Mouse (Mus musculus) hindbrain, embryonic 14.5 days (tissue): ENCODE data around the gene Tmem101. TPM values are rescaled to one million over a fixed set of nuclear protein-coding genes. Genes with fewer than 3 reads are reported as not detected.
"Not testable (repeated sequence)": the region's sequence is repeated elsewhere in the genome, so short reads cannot be mapped to it uniquely, and the experiment has no call there.

Experiments
- ATAC-seq: fragments of 200-750 bp; cut with Nextera tagmentation; 2 replicates; pipeline ENCODE4 v1.8.0; 2017; ENCODE audit warnings: moderate number of reproducible peaks, mild to moderate bottlenecking, moderate TSS enrichment, moderate library complexity; ENCODE audit not compliant: low FRiP score
- DNase-seq: peaks from one replicate; pipeline ENCODE4 v3.0.0-alpha.2; 2015; ENCODE audit warnings: low spot score
- H3K27ac ChIP-seq: fragments of 300-500 bp; sonication (generic); 2 replicates; pipeline ENCODE4 v1.5.1; 2014; ENCODE audit warnings: mild to moderate bottlenecking, moderate library complexity
- H3K27me3 ChIP-seq: fragments of 300-500 bp; sonication (generic); 2 replicates; pipeline ENCODE4 v1.6.1; 2014; ENCODE audit warnings: mild to moderate bottlenecking, low read length, mixed read lengths; ENCODE audit not compliant: control insufficient read depth, insufficient read depth
- H3K36me3 ChIP-seq: fragments of 300-500 bp; sonication (generic); replicated peaks from 2 replicates; pipeline ENCODE4 v1.6.1; 2014; ENCODE audit not compliant: control insufficient read depth, insufficient read depth
- H3K4me1 ChIP-seq: fragments of 300-500 bp; sonication (generic); replicated peaks from 2 replicates; pipeline ENCODE4 v1.6.1; 2014; ENCODE audit warnings: antibody characterized with exemption, low read length, mixed read lengths; ENCODE audit not compliant: control insufficient read depth, insufficient read depth
- H3K4me2 ChIP-seq: fragments of 300-500 bp; sonication (generic); replicated peaks from 2 replicates; pipeline ENCODE4 v1.6.1; 2014; ENCODE audit warnings: mild to moderate bottlenecking, moderate library complexity
- H3K4me3 ChIP-seq: fragments of 300-500 bp; sonication (generic); replicated peaks from 2 replicates; pipeline ENCODE4 v1.5.1; 2014; ENCODE audit warnings: mild to moderate bottlenecking, low read length
- H3K9ac ChIP-seq: fragments of 300-500 bp; sonication (generic); 2 replicates; pipeline ENCODE4 v1.6.1; 2014
- H3K9me3 ChIP-seq: fragments of 300-500 bp; sonication (generic); 2 replicates; pipeline ENCODE4 v1.6.1; 2016; ENCODE audit warnings: low read length; ENCODE audit not compliant: control insufficient read depth
- WGBS: fragments of 180-500 bp; shearing (Covaris S2); extraction: QIAGEN DNeasy Blood & Tissue Kit; methylation state at CpG from one replicate; pipeline ENCODE4 v1.1.7; 2014; 5-methylcytosine and 5-hydroxymethylcytosine counted together
- polyA plus RNA-seq: library from polyadenylated mRNA; unstranded; fragments of >200 nt; fragmentation: Nextera tagmentation; extraction: Ambion mirVana; gene quantifications from 2 replicates; pipeline ENCODE4 v1.2.1, GENCODE M21; 2014

Gene Tmem101
- polyA plus RNA-seq, 1 experiment from 2014 or later: 35.0 TPM

- H3K9ac ChIP-seq: no peak overlapping the region
- no peak overlapping the region for H3K27ac ChIP-seq
- no peak overlapping the region for H3K4me2 ChIP-seq
- no peaks in the 10 kb centered on the region for H3K27me3 ChIP-seq
- ATAC-seq (no peak), DNase-seq (no peak)
- H3K4me3 ChIP-seq: no peak overlapping the region
- WGBS: 80% methylated on average over 5 of the region's 5 CpGs
- no peaks in the 10 kb centered on the region for H3K9me3 ChIP-seq
- peaks cover 9% of the 10 kb centered on the region; the same call in 1 of the 2 replicates for H3K4me1 ChIP-seq
- H3K36me3 ChIP-seq: peaks cover 32% of the 10 kb centered on the region
Observed at GRCm38 (mm10) chr11:102159781-102160180, 3.6 kb upstream of the Tmem101 start.

DNA sequence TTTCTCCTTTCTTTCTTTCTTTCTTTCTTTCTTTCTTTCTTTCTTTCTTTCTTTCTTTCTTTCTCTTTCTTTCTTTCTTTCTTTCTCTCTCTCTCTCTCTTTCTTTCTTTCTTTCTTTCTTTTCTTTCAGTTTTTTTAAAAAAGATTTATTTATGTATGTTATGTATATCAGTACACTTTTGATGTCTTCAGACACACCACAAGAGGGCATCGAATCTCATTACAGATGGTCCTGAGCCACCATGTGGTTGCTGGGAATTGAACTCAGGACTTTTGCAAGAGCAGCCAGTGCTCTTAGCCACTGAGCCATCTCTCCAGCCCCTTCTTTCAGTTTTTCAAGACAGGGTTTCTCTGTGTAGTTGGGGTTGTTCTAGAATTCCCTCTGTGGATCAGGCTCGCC, 1.8 kb upstream of the Tmem101 start:
- H3K4me1 ChIP-seq, H3K27me3 ChIP-seq, DNase-seq, H3K27ac ChIP-seq, H3K4me3 ChIP-seq, H3K9ac ChIP-seq, H3K4me2 ChIP-seq, H3K9me3 ChIP-seq, ATAC-seq: not testable (repeated sequence)
- WGBS: 89% methylated on average over 2 of the region's 2 CpGs
- H3K36me3 ChIP-seq: peaks cover 24% of the 10 kb centered on the region

DNA sequence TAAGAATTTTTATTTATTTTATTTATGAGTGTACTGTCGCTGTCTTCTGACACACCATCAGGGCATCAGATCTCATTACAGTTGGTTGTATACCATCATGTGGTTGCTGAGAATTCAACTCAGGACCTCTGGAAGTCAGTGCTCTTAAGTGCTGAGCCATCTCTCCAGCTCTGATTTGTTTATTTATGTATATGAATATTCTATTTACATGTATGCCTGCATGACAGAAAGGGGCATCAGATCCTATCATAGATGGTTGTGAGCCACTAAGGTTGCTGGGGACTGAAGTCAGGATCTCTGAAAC, 534 bp upstream of the Tmem101 start:
- peak; percentile 43; the same call in 1 of the 2 replicates for ATAC-seq
- H3K4me2 ChIP-seq: peak overlapping the region; percentile 92; the same call in 1 of the 2 replicates
- no peaks in the 10 kb centered on the region for H3K9me3 ChIP-seq
- H3K27me3 ChIP-seq: no peaks in the 10 kb centered on the region
- H3K4me3 ChIP-seq: no peak overlapping the region
- no peak for DNase-seq
- no peak overlapping the region for H3K9ac ChIP-seq
- H3K36me3 ChIP-seq: peaks cover 22% of the 10 kb centered on the region
- H3K4me1 ChIP-seq: peaks cover 9% of the 10 kb centered on the region; the same call in 1 of the 2 replicates
- 10% methylated on average over 1 of the region's 1 CpGs for WGBS
- H3K27ac ChIP-seq: no peak overlapping the region

GRCm38 (mm10) chr11:102147213-102147989, 8.8 kb downstream of the Tmem101 start:
- no peaks in the 10 kb centered on the region; the same call in 1 of the 2 replicates for H3K4me1 ChIP-seq
- ATAC-seq: no peak
- peaks cover 70% of the 10 kb centered on the region for H3K27me3 ChIP-seq
- H3K9me3 ChIP-seq: no peaks in the 10 kb centered on the region
- no peak overlapping the region for H3K9ac ChIP-seq
- no peak overlapping the region for H3K4me3 ChIP-seq
- DNase-seq: no peak
- no peak overlapping the region for H3K4me2 ChIP-seq
- peaks cover 4% of the 10 kb centered on the region for H3K36me3 ChIP-seq
- WGBS: 16% methylated on average over 34 of the region's 34 CpGs
- H3K27ac ChIP-seq: no peak overlapping the region

DNA sequence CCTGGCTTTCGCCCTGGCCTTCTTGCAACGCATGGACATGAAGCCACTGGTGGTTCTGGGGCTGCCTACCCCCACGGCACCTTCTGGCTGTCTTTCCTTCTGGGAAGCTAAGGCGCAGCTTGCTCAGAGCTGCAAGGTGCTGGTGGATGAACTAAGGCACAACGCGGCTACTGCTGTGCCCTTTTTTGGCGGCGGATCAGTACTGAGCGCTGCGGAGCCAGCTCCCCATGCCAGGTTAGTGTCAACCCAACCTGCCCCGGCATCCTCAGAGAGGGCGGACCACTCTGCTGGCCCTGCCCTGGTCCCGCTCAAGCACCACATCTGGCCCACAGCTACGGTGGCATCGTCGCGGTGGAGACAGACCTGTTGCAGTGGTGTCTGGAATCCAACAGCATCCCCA, 9.7 kb downstream of the Tmem101 start:
- WGBS: 7% methylated on average over 17 of the region's 17 CpGs
- Histone ChIP-seq H3K4me3 (no peak overlapping the region), H3K36me3 (no peaks in the 10 kb centered on the region), H3K4me1 (no peaks in the 10 kb centered on the region; the same call in 1 of the 2 replicates), H3K9ac (no peak overlapping the region), H3K27ac (no peak overlapping the region), H3K9me3 (no peaks in the 10 kb centered on the region), H3K4me2 (no peak overlapping the region), H3K27me3 (peaks cover 73% of the 10 kb centered on the region)
- ATAC-seq: no peak
- DNase-seq: no peak

DNA sequence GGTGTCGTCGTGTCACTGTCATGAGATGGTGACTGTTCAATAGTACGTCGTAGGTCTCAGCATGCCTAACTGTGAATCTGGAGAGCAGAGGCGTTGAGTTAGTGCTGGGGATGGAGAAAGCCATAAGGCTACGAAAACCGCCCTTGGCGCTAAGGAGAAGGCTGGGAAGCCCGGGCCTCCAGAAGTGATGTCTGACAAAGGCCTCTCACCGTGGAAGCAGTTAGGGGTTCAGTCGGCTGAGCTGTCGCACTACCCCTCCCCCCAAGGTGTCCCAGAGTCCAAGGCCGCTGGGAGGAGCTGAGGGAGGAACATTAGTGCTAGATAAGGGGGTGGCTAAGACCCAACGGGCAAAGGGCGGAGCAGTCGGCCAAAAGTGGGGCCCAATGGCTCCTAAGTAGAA, 10.2 kb downstream of the Tmem101 start:
- no peaks in the 10 kb centered on the region for H3K9me3 ChIP-seq
- H3K4me1 ChIP-seq: no peaks in the 10 kb centered on the region; the same call in 1 of the 2 replicates
- H3K27ac ChIP-seq: no peak overlapping the region
- DNase-seq (no peak), ATAC-seq (no peak)
- H3K4me2 ChIP-seq: no peak overlapping the region
- 5% methylated on average over 16 of the region's 16 CpGs for WGBS
- no peak overlapping the region for H3K9ac ChIP-seq
- H3K4me3 ChIP-seq: 0 out of 2 replicates have a peak overlapping the region, but pooled peaks have one; percentile 15
- no peaks in the 10 kb centered on the region for H3K36me3 ChIP-seq
- peaks cover 73% of the 10 kb centered on the region for H3K27me3 ChIP-seq

DNA sequence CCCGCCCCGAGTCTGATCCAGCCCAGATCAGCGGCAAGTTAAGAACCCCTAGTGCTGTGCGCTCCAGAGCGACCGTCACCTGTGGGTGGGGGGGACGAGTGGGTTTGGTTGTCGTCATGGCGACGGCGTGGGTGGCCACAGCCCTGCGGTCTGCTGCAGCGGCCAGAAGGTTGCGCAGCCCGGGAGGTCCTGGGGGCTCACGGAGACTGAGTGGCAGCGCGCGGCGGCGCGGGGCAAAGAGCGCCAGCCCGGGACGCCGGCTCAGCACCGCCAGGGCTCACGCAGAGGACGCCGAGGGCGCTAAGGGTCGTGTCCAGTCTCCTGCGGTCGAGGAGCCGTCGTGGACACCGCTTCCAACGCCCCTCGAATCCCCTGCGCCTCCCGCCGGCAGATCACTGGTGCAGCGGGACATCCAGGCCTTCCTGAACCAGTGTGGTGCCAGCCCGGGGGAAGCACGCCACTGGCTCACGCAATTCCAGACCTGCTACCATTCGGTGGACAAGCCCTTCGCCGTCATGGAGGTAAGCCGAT, 10.7 kb downstream of the Tmem101 start, which contains the start of gene Nags:
Nags (plus strand) TSS at position 43 of the 531 bp plus-strand sequence.
- no peak within 1 kb of the TSS for H3K27ac ChIP-seq
- no peak within 1 kb of the TSS for H3K9ac ChIP-seq

GRCm38 (mm10) chr11:102144957-102145470, 11.2 kb downstream of the Tmem101 start:
- peak overlapping the region; percentile 15 for H3K4me3 ChIP-seq
- no peak overlapping the region for H3K9ac ChIP-seq
- no peak overlapping the region for H3K27ac ChIP-seq
- H3K9me3 ChIP-seq: no peaks in the 10 kb centered on the region
- peak overlapping the region; percentile 32 for H3K4me2 ChIP-seq
- H3K36me3 ChIP-seq: no peaks in the 10 kb centered on the region
- peaks cover 73% of the 10 kb centered on the region for H3K27me3 ChIP-seq
- 21% methylated on average over 13 of the region's 13 CpGs for WGBS
- DNase-seq (no peak), ATAC-seq (no peak)
- no peaks in the 10 kb centered on the region; the same call in 1 of the 2 replicates for H3K4me1 ChIP-seq

More for the DNA sequence above, 10.7 kb downstream of the Tmem101 start, which contains the start of gene Nags:
- Histone ChIP-seq H3K36me3 (no peaks in the 10 kb centered on the region), H3K4me2 (peak within 1 kb of the TSS; percentile 32), H3K9me3 (no peaks in the 10 kb centered on the region), H3K4me1 (no peaks in the 10 kb centered on the region; the same call in 1 of the 2 replicates), H3K27me3 (peaks cover 73% of the 10 kb centered on the region), H3K4me3 (peak within 1 kb of the TSS; percentile 15)
- WGBS: 2% methylated on average over 42 of the region's 50 CpGs
- DNase-seq (no peak), ATAC-seq (no peak)

- H3K27me3 ChIP-seq: peaks cover 50% of the 10 kb centered on the region
- DNase-seq: no peak
Observed at GRCm38 (mm10) chr11:102142355-102142754, 13.8 kb downstream of the Tmem101 start.

More at GRCm38 (mm10) chr11:102142355-102142754, 13.8 kb downstream of the Tmem101 start:
- H3K4me2 ChIP-seq: no peak overlapping the region
- no peak overlapping the region for H3K27ac ChIP-seq
- H3K4me3 ChIP-seq: no peak overlapping the region
- H3K36me3 ChIP-seq: no peaks in the 10 kb centered on the region
- H3K9me3 ChIP-seq: no peaks in the 10 kb centered on the region
- ATAC-seq: no peak
- 74% methylated on average over 7 of the region's 7 CpGs for WGBS
- no peaks in the 10 kb centered on the region; the same call in 1 of the 2 replicates for H3K4me1 ChIP-seq
- H3K9ac ChIP-seq: no peak overlapping the region
